Mouse (Mus musculus): ENCODE measurements around the gene Cish. TPM values are rescaled to one million over a fixed set of nuclear protein-coding genes. Genes with fewer than 3 reads are reported as not detected.
"Not testable (repeated sequence)": the region's sequence is repeated elsewhere in the genome, so short reads cannot be mapped to it uniquely, and the experiment has no call there.

The Cish gene
- polyA plus RNA-seq, 1 experiment from 2014 or later, result 9.5 TPM

DNA sequence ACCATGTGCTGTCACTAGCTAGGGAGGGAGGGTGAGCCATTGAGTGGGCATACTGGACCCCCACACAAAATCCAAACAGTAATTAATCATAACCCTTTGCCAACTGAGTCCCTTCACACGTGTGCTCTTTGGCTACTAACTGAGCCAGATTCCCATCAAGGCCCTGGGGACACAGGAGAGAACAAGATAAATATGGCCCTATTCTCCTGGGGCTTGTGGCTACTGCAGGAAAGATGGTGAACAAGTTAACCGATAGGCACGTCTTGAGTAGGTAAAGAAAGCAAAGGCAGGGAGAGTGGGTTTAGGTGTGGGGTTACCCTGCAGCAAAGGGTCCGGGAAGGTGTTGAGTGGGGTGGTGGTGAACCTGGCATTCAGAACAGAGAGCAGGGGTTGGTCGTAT, 8.1 kb downstream of the Cish start:
- peaks cover 13% of the 10 kb centered on the region for H3K36me3 ChIP-seq (ENCODE audit: control insufficient read depth, insufficient read depth, low read length)
- H3K27me3 ChIP-seq (ENCODE audit: control insufficient read depth, insufficient read depth, low read length), result no peaks in the 10 kb centered on the region
- ATAC-seq (ENCODE audit: insufficient number of reproducible peaks, insufficient read depth, low FRiP score, low read depth), result no peak
- no peak overlapping the region for H3K27ac ChIP-seq (ENCODE audit: low read length)
- 75% methylated on average over 5 of the region's 5 CpGs for WGBS
- H3K9ac ChIP-seq (replicated peaks; ENCODE audit: low read depth, low read length), result no peak overlapping the region
- no peak overlapping the region for H3K4me3 ChIP-seq (ENCODE audit: low read depth, low read length)
- H3K4me2 ChIP-seq (replicated peaks; ENCODE audit: low read depth, low read length), result no peak overlapping the region
- H3K9me3 ChIP-seq (ENCODE audit: control insufficient read depth, low read depth, low read length), result no peaks in the 10 kb centered on the region
- peaks cover 26% of the 10 kb centered on the region for H3K4me1 ChIP-seq (ENCODE audit: control insufficient read depth, insufficient read depth, low read length)

DNA sequence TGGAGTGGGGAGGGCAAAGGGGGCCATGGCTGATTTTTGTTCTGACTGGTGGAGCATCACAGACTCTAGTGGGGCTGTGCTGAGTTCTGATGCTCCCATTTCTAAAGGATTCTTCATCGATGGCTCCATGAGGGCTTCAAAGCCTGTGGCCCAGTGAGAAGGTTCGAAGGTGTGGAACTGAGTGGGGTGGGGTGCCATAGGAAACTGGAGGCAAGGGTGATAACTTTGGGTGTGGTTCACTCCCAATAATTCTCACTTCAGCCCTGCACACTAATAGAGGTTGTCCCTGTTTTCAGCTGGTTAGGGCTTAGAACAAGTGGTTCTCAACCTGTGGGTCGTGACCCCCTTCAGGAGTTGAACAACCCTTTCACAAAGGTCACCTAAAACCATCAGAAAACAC, 8.6 kb downstream of the Cish start:
- Histone ChIP-seq H3K4me1 (ENCODE audit: control insufficient read depth, insufficient read depth, low read length) (peaks cover 22% of the 10 kb centered on the region), H3K36me3 (ENCODE audit: control insufficient read depth, insufficient read depth, low read length) (peaks cover 13% of the 10 kb centered on the region), H3K9me3 (ENCODE audit: control insufficient read depth, low read depth, low read length) (no peaks in the 10 kb centered on the region), H3K4me3 (ENCODE audit: low read depth, low read length) (no peak overlapping the region), H3K27ac (ENCODE audit: low read length) (no peak overlapping the region), H3K9ac (replicated peaks; ENCODE audit: low read depth, low read length) (no peak overlapping the region), H3K27me3 (ENCODE audit: control insufficient read depth, insufficient read depth, low read length) (no peaks in the 10 kb centered on the region), H3K4me2 (replicated peaks; ENCODE audit: low read depth, low read length) (no peak overlapping the region)
- WGBS, result 84% methylated on average over 3 of the region's 3 CpGs
- no peak for ATAC-seq (ENCODE audit: insufficient number of reproducible peaks, insufficient read depth, low FRiP score, low read depth)

GRCm38 (mm10) chr9:107305012-107305411, 9.2 kb downstream of the Cish start:
- no peak for ATAC-seq (ENCODE audit: insufficient number of reproducible peaks, insufficient read depth, low FRiP score, low read depth)
- H3K4me1 ChIP-seq (ENCODE audit: control insufficient read depth, insufficient read depth, low read length), result peaks cover 22% of the 10 kb centered on the region
- no peak overlapping the region for H3K9ac ChIP-seq (replicated peaks; ENCODE audit: low read depth, low read length)
- H3K27me3 ChIP-seq (ENCODE audit: control insufficient read depth, insufficient read depth, low read length), result no peaks in the 10 kb centered on the region
- no peak overlapping the region for H3K4me2 ChIP-seq (replicated peaks; ENCODE audit: low read depth, low read length)
- H3K36me3 ChIP-seq (ENCODE audit: control insufficient read depth, insufficient read depth, low read length), result peaks cover 13% of the 10 kb centered on the region
- no peaks in the 10 kb centered on the region for H3K9me3 ChIP-seq (ENCODE audit: control insufficient read depth, low read depth, low read length)
- peak overlapping the region; percentile 89 for H3K27ac ChIP-seq (ENCODE audit: low read length)
- H3K4me3 ChIP-seq (ENCODE audit: low read depth, low read length), result no peak overlapping the region
- 80% methylated on average over 4 of the region's 4 CpGs for WGBS

- Histone ChIP-seq H3K4me3 (ENCODE audit: low read depth, low read length) (no peak overlapping the region), H3K9ac (replicated peaks; ENCODE audit: low read depth, low read length) (no peak overlapping the region), H3K36me3 (ENCODE audit: control insufficient read depth, insufficient read depth, low read length) (peaks cover 11% of the 10 kb centered on the region), H3K4me2 (replicated peaks; ENCODE audit: low read depth, low read length) (peak overlapping the region; percentile 12; the same call in 1 of the 2 replicates), H3K9me3 (ENCODE audit: control insufficient read depth, low read depth, low read length) (no peaks in the 10 kb centered on the region), H3K4me1 (ENCODE audit: control insufficient read depth, insufficient read depth, low read length) (peaks cover 22% of the 10 kb centered on the region), H3K27ac (ENCODE audit: low read length) (peak overlapping the region; percentile 89), H3K27me3 (ENCODE audit: control insufficient read depth, insufficient read depth, low read length) (no peaks in the 10 kb centered on the region)
- peak; percentile 62 for ATAC-seq (ENCODE audit: insufficient number of reproducible peaks, insufficient read depth, low FRiP score, low read depth)
- 50% methylated on average over 13 of the region's 13 CpGs for WGBS
These were observed 10.0 kb downstream of the Cish start for GRCm38 (mm10) chr9:107305601-107306542.

DNA sequence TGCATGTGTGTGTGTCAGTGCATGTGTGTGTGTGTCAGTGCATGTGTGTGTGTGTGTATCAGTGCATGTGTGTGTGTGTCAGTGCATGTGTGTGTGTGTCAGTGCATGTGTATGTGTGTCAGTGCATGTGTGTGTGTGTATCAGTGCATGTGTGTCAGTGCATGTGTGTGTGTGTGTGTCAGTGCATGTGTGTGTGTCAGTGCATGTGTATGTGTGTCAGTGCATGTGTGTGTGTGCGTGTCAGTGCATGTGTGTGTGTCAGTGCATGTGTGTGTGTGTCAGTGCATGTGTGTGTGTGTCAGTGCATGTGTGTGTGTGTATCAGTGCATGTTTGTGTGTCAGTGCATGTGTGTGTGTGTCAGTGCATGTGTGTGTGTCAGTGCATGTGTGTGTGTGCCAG, 10.8 kb downstream of the Cish start:
- H3K9ac ChIP-seq (replicated peaks; ENCODE audit: low read depth, low read length); H3K4me3 ChIP-seq (ENCODE audit: low read depth, low read length); H3K27ac ChIP-seq (ENCODE audit: low read length); H3K4me2 ChIP-seq (replicated peaks; ENCODE audit: low read depth, low read length); H3K9me3 ChIP-seq (ENCODE audit: control insufficient read depth, low read depth, low read length); H3K36me3 ChIP-seq (ENCODE audit: control insufficient read depth, insufficient read depth, low read length); ATAC-seq (ENCODE audit: insufficient number of reproducible peaks, insufficient read depth, low FRiP score, low read depth); H3K27me3 ChIP-seq (ENCODE audit: control insufficient read depth, insufficient read depth, low read length): not testable (repeated sequence)
- peaks cover 22% of the 10 kb centered on the region for H3K4me1 ChIP-seq (ENCODE audit: control insufficient read depth, insufficient read depth, low read length)
- 94% methylated on average over 1 of the region's 1 CpGs for WGBS

- Histone ChIP-seq H3K4me1 (ENCODE audit: control insufficient read depth, insufficient read depth, low read length) (peaks cover 22% of the 10 kb centered on the region), H3K9ac (replicated peaks; ENCODE audit: low read depth, low read length) (no peak overlapping the region), H3K27me3 (ENCODE audit: control insufficient read depth, insufficient read depth, low read length) (no peaks in the 10 kb centered on the region), H3K27ac (ENCODE audit: low read length) (peak overlapping the region; percentile 81; the same call in 1 of the 2 replicates), H3K9me3 (ENCODE audit: control insufficient read depth, low read depth, low read length) (no peaks in the 10 kb centered on the region), H3K4me2 (replicated peaks; ENCODE audit: low read depth, low read length) (0 out of 2 replicates have a peak overlapping the region, but pooled peaks have one; percentile 3), H3K36me3 (ENCODE audit: control insufficient read depth, insufficient read depth, low read length) (no peaks in the 10 kb centered on the region), H3K4me3 (ENCODE audit: low read depth, low read length) (no peak overlapping the region)
- 0 out of 2 replicates have a peak, but pooled peaks have one; percentile 14 for ATAC-seq (ENCODE audit: insufficient number of reproducible peaks, insufficient read depth, low FRiP score, low read depth)
- 65% methylated on average over 11 of the region's 11 CpGs for WGBS
These were observed 11.5 kb downstream of the Cish start for GRCm38 (mm10) chr9:107307099-107307872.

DNA sequence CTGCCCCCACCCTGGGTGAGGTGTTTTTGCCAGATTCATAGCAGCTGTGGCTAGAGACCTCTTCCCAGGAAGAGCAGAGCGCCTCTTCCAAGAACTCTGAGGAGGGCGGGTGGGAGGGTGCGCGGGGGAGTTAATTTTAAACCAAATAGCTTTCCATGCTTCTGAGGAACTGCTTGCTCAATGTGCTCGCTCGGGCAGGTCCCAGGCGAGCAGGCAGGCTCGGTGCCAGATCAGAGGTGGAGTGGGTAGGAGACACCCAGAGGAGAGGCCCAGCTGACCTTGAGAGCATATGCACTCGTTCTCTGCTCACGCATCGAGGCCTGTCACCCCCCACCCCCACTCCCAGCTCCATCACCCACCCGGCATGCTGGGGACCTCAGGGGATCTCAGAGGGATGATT, 12.1 kb downstream of the Cish start:
- Histone ChIP-seq H3K4me1 (ENCODE audit: control insufficient read depth, insufficient read depth, low read length) (peaks cover 22% of the 10 kb centered on the region), H3K9me3 (ENCODE audit: control insufficient read depth, low read depth, low read length) (no peaks in the 10 kb centered on the region), H3K36me3 (ENCODE audit: control insufficient read depth, insufficient read depth, low read length) (no peaks in the 10 kb centered on the region), H3K27ac (ENCODE audit: low read length) (peak overlapping the region; percentile 81; the same call in 1 of the 2 replicates), H3K4me2 (replicated peaks; ENCODE audit: low read depth, low read length) (0 out of 2 replicates have a peak overlapping the region, but pooled peaks have one; percentile 3), H3K27me3 (ENCODE audit: control insufficient read depth, insufficient read depth, low read length) (no peaks in the 10 kb centered on the region), H3K9ac (replicated peaks; ENCODE audit: low read depth, low read length) (no peak overlapping the region), H3K4me3 (ENCODE audit: low read depth, low read length) (no peak overlapping the region)
- 34% methylated on average over 12 of the region's 12 CpGs for WGBS
- peak; percentile 64 for ATAC-seq (ENCODE audit: insufficient number of reproducible peaks, insufficient read depth, low FRiP score, low read depth)

- Histone ChIP-seq H3K27me3 (ENCODE audit: control insufficient read depth, insufficient read depth, low read length) (no peaks in the 10 kb centered on the region), H3K36me3 (ENCODE audit: control insufficient read depth, insufficient read depth, low read length) (no peaks in the 10 kb centered on the region), H3K9me3 (ENCODE audit: control insufficient read depth, low read depth, low read length) (no peaks in the 10 kb centered on the region), H3K9ac (replicated peaks; ENCODE audit: low read depth, low read length) (no peak overlapping the region), H3K4me3 (ENCODE audit: low read depth, low read length) (no peak overlapping the region), H3K4me1 (ENCODE audit: control insufficient read depth, insufficient read depth, low read length) (peaks cover 22% of the 10 kb centered on the region), H3K27ac (ENCODE audit: low read length) (peak overlapping the region; percentile 81; the same call in 1 of the 2 replicates), H3K4me2 (replicated peaks; ENCODE audit: low read depth, low read length) (0 out of 2 replicates have a peak overlapping the region, but pooled peaks have one; percentile 3)
- WGBS, result 80% methylated on average over 9 of the region's 9 CpGs
- ATAC-seq (ENCODE audit: insufficient number of reproducible peaks, insufficient read depth, low FRiP score, low read depth), result peak; percentile 14; the same call in 1 of the 2 replicates
These were observed 12.6 kb downstream of the Cish start for GRCm38 (mm10) chr9:107308346-107309000.

All from stomach, embryonic 14.5 days (tissue).